Mouse (Mus musculus): ENCODE measurements around the gene Tnfsfm13.
A peak's percentile ranks its signal among the peaks of the same experiment; 100 is the strongest.

The Tnfsfm13 gene

GRCm38 (mm10) chr11:69655264-69656064 lies 40.4 kb downstream of the Tnfsfm13 start, which contains the start of gene Sox15:
Gene Sox15 (plus strand): TSS chr11:69655314.
- peak in 1 of 2 experiments; percentile 69 for DNase-seq (ENCODE audit: low spot score in 2 of 2)

- DNase-seq (ENCODE audit: low spot score in 2 of 2), result no peak
These were observed 41.1 kb downstream of the Tnfsfm13 start for GRCm38 (mm10) chr11:69654760-69655159.

- DNase-seq (ENCODE audit: low spot score in 2 of 2), result no peak
These were observed 42.5 kb downstream of the Tnfsfm13 start for GRCm38 (mm10) chr11:69653399-69653798.

- no peak for DNase-seq (ENCODE audit: low spot score in 2 of 2)
These were observed 50.0 kb downstream of the Tnfsfm13 start for GRCm38 (mm10) chr11:69645860-69646259.

- DNase-seq (ENCODE audit: low spot score in 2 of 2), result no peak
These were observed 60.4 kb downstream of the Tnfsfm13 start for GRCm38 (mm10) chr11:69635471-69635870.

GRCm38 (mm10) chr11:69633128-69633866 lies 62.6 kb downstream of the Tnfsfm13 start:
- DNase-seq (ENCODE audit: low spot score in 2 of 2), result peak in 1 of 2 experiments; percentile 35

Measured in frontal cortex, postnatal 14 days (tissue).